Mouse (Mus musculus) G1E (cell line): ENCODE results near the gene Thap7. TPM values are rescaled to one million over a fixed set of nuclear protein-coding genes. Genes with fewer than 3 reads are reported as not detected.

Source experiments
- ATAC-seq: 2 replicates; pipeline ENCODE4 v1.8.0; 2016; ENCODE audit warnings: mild to moderate bottlenecking; ENCODE audit not compliant: insufficient number of reproducible peaks, poor library complexity, low FRiP score, severe bottlenecking; ENCODE audit errors: extremely low read depth
- DNase-seq: peaks from one replicate; pipeline ENCODE4 v3.0.0; 2012; ENCODE audit warnings: low spot score
- H3K27me3 ChIP-seq: 2 replicates; pipeline ENCODE4 v1.6.1; 2012; ENCODE audit warnings: mild to moderate bottlenecking, low read length, inconsistent platforms; ENCODE audit not compliant: insufficient read depth
- H3K36me3 ChIP-seq: replicated peaks from 2 replicates; pipeline ENCODE3; 2012; ENCODE audit warnings: mild to moderate bottlenecking, inconsistent platforms
- H3K4me1 ChIP-seq: 2 replicates; pipeline ENCODE4 v1.6.1; 2012; ENCODE audit warnings: low read depth, low read length, inconsistent platforms, mixed read lengths; ENCODE audit not compliant: insufficient read depth
- H3K4me3 ChIP-seq: 2 replicates; pipeline ENCODE4 v1.5.1; 2012; ENCODE audit warnings: low read depth, mild to moderate bottlenecking, inconsistent platforms, low read length, moderate library complexity, mixed read lengths
- H3K9me3 ChIP-seq: replicated peaks from 2 replicates; pipeline ENCODE4 v1.6.1; 2012; ENCODE audit warnings: inconsistent platforms
- CTCF ChIP-seq: IDR thresholded peaks from 2 replicates; pipeline ENCODE4 v1.5.1; 2012; ENCODE audit warnings: low read depth, low read length, inconsistent platforms, mixed read lengths
- GATA1 ChIP-seq: IDR thresholded peaks from 2 replicates; pipeline ENCODE4 v1.6.1; 2012; ENCODE audit warnings: borderline replicate concordance, low read length, inconsistent platforms, mixed read lengths
- GATA2 ChIP-seq: IDR thresholded peaks from 2 replicates; pipeline ENCODE4 v1.6.1; 2012; ENCODE audit warnings: low read depth, low read length, inconsistent platforms, borderline replicate concordance
- POLR2AphosphoS5 ChIP-seq: IDR thresholded peaks from 2 replicates; pipeline ENCODE4 v1.6.1; 2012; ENCODE audit warnings: low read depth, low read length, inconsistent platforms; ENCODE audit not compliant: insufficient replicate concordance
- TAL1 ChIP-seq: conservative IDR thresholded peaks from 2 replicates; pipeline ENCODE4 v1.6.1; 2012; ENCODE audit warnings: low read depth, low read length, inconsistent platforms, mixed read lengths
- polyA plus RNA-seq: library from polyadenylated mRNA; stranded (reverse); fragments of >175 nt; gene quantifications from 2 replicates; pipeline ENCODE4 v1.2.3, GENCODE M21; 2012
- total RNA-seq, 2 experiments: library from RNA; stranded (forward) in 1 of 2; stranded (reverse) in 1 of 2; fragments of 200-1000 nt in 1 of 2; fragments of >200 nt in 1 of 2; fragmentation: Nextera tagmentation in 1 of 2; gene quantifications; 2 replicates each; pipeline ENCODE4 v1.2.3; 2014 to 2017

The Thap7 gene
- total and polyA plus RNA-seq, 3 experiments, result 22.5 to 148 (median 38.1) TPM

DNA sequence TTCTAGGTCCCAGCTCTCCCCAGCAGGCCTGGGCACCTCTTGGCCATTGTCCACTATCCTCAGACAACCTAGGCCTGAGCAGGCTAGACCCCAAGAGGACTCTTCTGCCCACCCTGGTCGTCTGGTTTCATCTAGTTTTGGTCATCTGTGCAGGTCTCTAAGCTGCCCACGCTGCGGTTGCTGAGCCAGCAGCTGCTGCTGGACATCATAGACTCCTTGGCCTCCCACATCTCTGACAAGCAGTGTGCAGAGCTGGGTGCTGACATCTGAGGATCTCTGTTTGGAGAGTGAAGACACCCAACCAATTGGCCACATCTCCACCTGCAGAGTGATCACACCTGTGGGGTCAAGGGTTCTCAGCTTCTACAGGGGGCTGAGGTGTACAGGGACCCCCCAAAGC, 5.4 kb downstream of the Thap7 start:
- Histone ChIP-seq H3K36me3 (peaks cover 92% of the 10 kb centered on the region), H3K4me3 (no peak overlapping the region), H3K9me3 (no peaks in the 10 kb centered on the region), H3K4me1 (peaks cover 40% of the 10 kb centered on the region), H3K27me3 (no peaks in the 10 kb centered on the region)
- TF ChIP-seq CTCF (no peak), POLR2AphosphoS5 (no peak), GATA1 (no peak), GATA2 (no peak), TAL1 (no peak)
- DNase-seq (no peak), ATAC-seq (no peak)

DNA sequence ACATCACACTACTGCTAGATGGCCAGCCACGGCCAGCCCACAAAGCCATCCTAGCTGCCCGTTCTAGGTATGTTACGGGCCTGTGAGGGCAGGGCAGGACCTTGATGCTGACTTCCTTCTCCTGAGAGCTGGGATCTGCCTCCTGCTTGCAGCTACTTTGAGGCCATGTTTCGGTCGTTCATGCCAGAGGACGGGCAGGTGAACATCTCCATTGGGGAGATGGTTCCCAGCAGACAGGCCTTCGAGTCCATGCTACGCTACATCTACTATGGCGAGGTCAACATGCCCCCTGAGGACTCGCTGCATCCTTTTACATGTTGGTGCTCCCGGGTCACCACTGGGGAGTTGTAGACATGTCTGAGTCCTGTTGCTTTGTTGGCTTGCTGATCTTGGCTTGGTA, 6.8 kb downstream of the Thap7 start:
- Histone ChIP-seq H3K4me3 (no peak overlapping the region), H3K9me3 (no peaks in the 10 kb centered on the region), H3K27me3 (no peaks in the 10 kb centered on the region), H3K4me1 (peaks cover 30% of the 10 kb centered on the region), H3K36me3 (peaks cover 98% of the 10 kb centered on the region)
- TF ChIP-seq POLR2AphosphoS5 (no peak), TAL1 (no peak), CTCF (no peak), GATA2 (no peak), GATA1 (no peak)
- ATAC-seq (no peak), DNase-seq (no peak)

DNA sequence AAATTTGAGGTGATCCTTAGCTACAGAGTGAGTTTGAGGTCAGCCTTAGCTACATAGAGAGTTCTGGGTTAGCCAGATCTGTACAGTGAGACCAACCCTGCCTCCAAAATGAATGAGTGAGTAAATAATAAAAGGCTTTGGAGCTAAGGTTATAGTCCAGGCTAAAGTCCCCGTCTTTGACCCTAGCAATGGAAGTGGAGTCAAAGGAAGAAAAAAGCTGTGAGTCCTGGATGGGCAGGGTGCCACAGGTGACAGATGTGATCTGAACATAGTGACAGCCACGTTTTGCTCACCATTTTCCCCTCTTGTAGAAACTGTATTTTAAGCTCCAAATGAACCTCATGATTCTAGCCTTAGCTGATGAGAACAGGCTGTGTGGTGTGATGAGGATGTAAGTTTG, 12.0 kb downstream of the Thap7 start:
- Histone ChIP-seq H3K4me1 (peaks cover 4% of the 10 kb centered on the region), H3K9me3 (no peaks in the 10 kb centered on the region), H3K36me3 (peaks cover 93% of the 10 kb centered on the region), H3K27me3 (no peaks in the 10 kb centered on the region), H3K4me3 (no peak overlapping the region)
- ATAC-seq (no peak), DNase-seq (no peak)
- TF ChIP-seq CTCF (no peak), TAL1 (no peak), GATA2 (no peak), GATA1 (no peak), POLR2AphosphoS5 (no peak)

DNA sequence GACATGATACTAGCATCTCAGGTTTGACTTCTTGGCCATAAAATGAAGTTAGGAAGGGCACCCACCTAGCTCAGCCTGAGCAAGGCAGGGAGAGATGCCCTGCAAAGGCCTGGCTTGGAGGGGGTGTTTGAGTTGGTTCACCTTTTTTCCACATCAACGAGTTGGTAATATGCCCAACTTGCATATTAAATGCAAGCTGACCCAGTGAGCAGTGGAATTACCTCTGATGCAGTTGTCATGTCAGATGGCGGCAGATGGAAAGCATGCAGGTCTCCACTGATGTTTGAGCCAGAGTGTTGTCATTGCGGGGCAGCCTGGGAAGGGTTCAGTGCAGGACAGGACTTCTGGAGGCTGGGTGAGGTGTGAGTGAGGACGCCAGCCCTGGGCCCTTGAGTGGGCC, 19.5 kb downstream of the Thap7 start:
- ATAC-seq, result no peak
- peaks cover 8% of the 10 kb centered on the region for H3K27me3 ChIP-seq
- TF ChIP-seq POLR2AphosphoS5 (no peak), GATA1 (no peak), CTCF (no peak), GATA2 (no peak), TAL1 (no peak)
- no peak for DNase-seq
- peaks cover 29% of the 10 kb centered on the region for H3K4me1 ChIP-seq
- H3K4me3 ChIP-seq, result no peak overlapping the region
- no peaks in the 10 kb centered on the region for H3K9me3 ChIP-seq
- peaks cover 58% of the 10 kb centered on the region for H3K36me3 ChIP-seq

DNA sequence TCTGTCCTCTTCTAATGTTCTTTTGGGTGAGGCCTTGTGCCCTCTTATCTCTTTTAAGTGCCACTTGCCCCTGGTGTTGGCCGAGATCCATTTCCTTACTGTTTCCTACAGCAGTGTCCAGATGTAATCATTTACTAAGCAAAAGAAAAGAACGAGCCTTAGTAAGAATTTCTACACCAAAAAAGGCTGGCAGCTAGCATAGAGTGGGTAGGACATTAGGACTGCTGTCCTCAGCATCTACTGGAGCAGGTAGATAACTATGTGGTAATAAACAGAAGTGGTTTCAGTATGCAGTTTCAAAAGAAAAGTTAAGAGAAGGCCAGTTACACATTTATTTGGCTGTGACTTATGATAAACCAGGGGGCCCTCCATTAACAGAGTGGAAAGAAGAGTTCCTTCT, 20.2 kb downstream of the Thap7 start:
- no peak for ATAC-seq
- H3K9me3 ChIP-seq, result no peaks in the 10 kb centered on the region
- peaks cover 50% of the 10 kb centered on the region for H3K36me3 ChIP-seq
- peaks cover 15% of the 10 kb centered on the region for H3K27me3 ChIP-seq
- H3K4me1 ChIP-seq, result peaks cover 29% of the 10 kb centered on the region
- TF ChIP-seq POLR2AphosphoS5 (no peak), GATA2 (no peak), GATA1 (no peak), CTCF (no peak), TAL1 (no peak)
- no peak overlapping the region for H3K4me3 ChIP-seq
- no peak for DNase-seq

DNA sequence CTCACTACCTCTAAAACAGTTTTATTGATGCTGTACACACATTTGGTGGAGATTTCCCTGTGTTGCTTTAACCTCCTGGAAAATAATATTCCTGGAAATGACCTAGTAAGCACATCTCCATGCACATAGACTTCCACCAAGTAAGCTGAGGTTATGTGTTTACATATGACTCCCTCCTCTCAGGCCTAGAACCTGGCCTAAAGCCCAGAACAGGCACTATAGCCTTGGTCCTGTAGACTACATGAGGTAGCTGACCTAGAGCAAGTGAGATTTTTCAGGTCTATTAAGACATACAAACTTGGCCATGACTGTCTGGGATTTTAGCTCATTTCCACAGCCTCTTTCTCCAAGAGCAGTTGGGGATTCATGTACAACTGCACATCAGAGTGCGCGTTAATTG, 20.8 kb downstream of the Thap7 start:
- no peak for DNase-seq
- peaks cover 20% of the 10 kb centered on the region for H3K27me3 ChIP-seq
- TF ChIP-seq GATA2 (no peak), CTCF (no peak), POLR2AphosphoS5 (no peak), GATA1 (no peak), TAL1 (no peak)
- peaks cover 45% of the 10 kb centered on the region for H3K36me3 ChIP-seq
- ATAC-seq, result no peak
- no peak overlapping the region; the same call in 1 of the 2 replicates for H3K4me3 ChIP-seq
- H3K4me1 ChIP-seq, result peaks cover 29% of the 10 kb centered on the region
- no peaks in the 10 kb centered on the region for H3K9me3 ChIP-seq
